Mouse (Mus musculus) mature B cell (primary cell): ENCODE results near the gene Zfpm1.

ENCODE experiments used
- in situ Hi-C: fragments of 300-500 bp; cut with MboI; formaldehyde crosslinking; loops from 2 replicates; pipeline ENCODE4 v1.14.3; 2019

The Zfpm1 gene

DNA sequence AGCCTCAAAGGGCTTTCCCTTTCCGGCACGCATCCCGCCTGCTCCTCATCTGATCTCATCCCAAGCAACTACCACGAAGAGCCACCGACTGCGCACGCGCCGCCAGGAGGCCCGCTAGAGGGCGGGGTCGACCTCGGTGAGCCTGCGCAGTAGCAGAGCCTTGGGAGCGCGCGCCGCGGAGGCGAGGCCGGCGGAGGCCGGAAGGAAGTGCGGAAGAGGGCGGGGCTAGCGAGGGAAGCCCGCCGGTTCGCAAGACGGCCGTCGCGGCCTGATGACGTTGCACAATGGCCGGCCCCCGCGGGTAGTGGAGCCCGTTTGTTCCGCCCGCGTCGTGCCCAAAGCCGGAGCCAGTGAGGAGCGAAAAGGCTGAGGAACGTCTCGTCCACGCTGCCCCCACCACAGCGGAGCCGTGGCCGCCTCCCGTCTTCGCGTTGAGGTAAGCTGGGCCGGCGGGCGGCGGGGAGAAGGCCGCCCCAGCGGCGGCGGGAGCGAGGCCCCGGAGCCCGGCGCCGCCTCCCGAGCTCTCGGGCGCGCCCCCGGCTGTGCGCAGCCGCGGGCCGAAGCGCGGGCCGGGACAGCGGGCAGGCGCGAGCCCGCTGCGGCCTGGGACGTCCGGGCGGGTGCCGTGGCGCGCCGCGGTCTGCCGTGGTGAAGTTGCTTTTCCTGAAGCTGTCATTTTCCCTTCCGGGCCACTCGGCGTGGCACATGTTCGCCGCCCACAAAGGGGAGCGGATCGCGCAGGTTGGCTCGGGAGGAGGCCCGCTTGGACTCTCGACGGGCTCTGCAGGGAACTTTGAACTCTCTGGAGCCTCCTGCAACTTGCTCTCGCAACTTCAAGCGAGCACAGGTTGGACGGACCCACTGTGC lies 94.7 kb downstream of the Zfpm1 start, which contains the start of gene Zc3h18:
TSS of gene Zc3h18 (plus strand) at position 245 of the 867 bp plus-strand sequence.
- in situ Hi-C loops: no loop called here

DNA sequence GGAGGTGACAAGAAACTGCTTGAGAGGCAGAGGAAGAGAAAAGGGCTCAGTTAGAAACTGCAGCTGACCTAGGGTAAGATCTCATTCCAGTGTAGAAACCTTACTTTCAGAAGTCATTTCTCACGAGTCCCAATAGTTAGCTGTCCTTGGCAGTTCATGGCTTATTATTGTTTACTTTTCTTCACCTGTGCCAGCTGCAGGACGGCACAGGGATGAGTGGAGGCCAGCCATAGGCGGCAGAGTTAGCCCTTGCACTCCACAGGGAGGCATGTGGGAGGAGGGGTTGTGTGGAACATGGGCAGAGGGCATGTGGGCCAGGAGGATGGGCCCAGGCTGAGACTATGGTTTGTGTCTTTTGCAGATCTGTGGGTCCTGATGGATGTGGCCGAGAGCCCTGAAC lies 101.1 kb downstream of the Zfpm1 start:
- in situ Hi-C loops: no loop called here
